Mouse (Mus musculus) stomach, embryonic 16.5 days (tissue): ENCODE measurements around the gene Cep164. TPM values are rescaled to one million over a fixed set of nuclear protein-coding genes. Genes with fewer than 3 reads are reported as not detected.
A peak's percentile ranks its signal among the peaks of the same experiment; 100 is the strongest.

Source experiments
- ATAC-seq: fragments of 200-750 bp; cut with Nextera tagmentation; 2 replicates; pipeline ENCODE4 v1.8.0; 2017; ENCODE audit warnings: moderate number of reproducible peaks, moderate TSS enrichment; ENCODE audit not compliant: insufficient read depth, low FRiP score
- H3K27ac ChIP-seq: fragments of 300-500 bp; sonication (generic); 2 replicates; pipeline ENCODE4 v1.5.1; 2014; ENCODE audit warnings: low read length
- H3K27me3 ChIP-seq: fragments of 300-500 bp; sonication (generic); 2 replicates; pipeline ENCODE4 v1.6.1; 2014; ENCODE audit warnings: low read length, control low read depth, mixed read lengths; ENCODE audit not compliant: control insufficient read depth, insufficient read depth
- H3K36me3 ChIP-seq: fragments of 300-500 bp; sonication (generic); 2 replicates; pipeline ENCODE4 v1.6.1; 2014; ENCODE audit warnings: low read length; ENCODE audit not compliant: control insufficient read depth, insufficient read depth
- H3K4me1 ChIP-seq: fragments of 300-500 bp; sonication (generic); 2 replicates; pipeline ENCODE4 v1.6.1; 2014; ENCODE audit warnings: low read length, control low read depth, mixed read lengths; ENCODE audit not compliant: control insufficient read depth, insufficient read depth
- H3K4me2 ChIP-seq: fragments of 300-500 bp; sonication (generic); 2 replicates; pipeline ENCODE4 v1.6.1; 2014; ENCODE audit warnings: low read depth, low read length, mixed read lengths
- H3K4me3 ChIP-seq: fragments of 300-500 bp; sonication (generic); replicated peaks from 2 replicates; pipeline ENCODE4 v1.5.1; 2014; ENCODE audit warnings: mild to moderate bottlenecking, low read length
- H3K9ac ChIP-seq: fragments of 300-500 bp; sonication (generic); 2 replicates; pipeline ENCODE4 v1.6.1; 2014; ENCODE audit warnings: low read length
- H3K9me3 ChIP-seq: fragments of 300-500 bp; sonication (generic); replicated peaks from 2 replicates; pipeline ENCODE4 v1.6.1; 2016; ENCODE audit warnings: low read length, control low read depth; ENCODE audit not compliant: control insufficient read depth
- WGBS: fragments of 180-500 bp; shearing (Covaris S2); extraction: QIAGEN DNeasy Blood & Tissue Kit; methylation state at CpG from one replicate; pipeline ENCODE4 v1.1.7; 2014; 5-methylcytosine and 5-hydroxymethylcytosine counted together
- polyA plus RNA-seq: library from polyadenylated mRNA; unstranded; fragments of >200 nt; fragmentation: Nextera tagmentation; extraction: Ambion mirVana; gene quantifications from 2 replicates; pipeline ENCODE4 v1.2.1, GENCODE M21; 2015

Cep164 gene
- polyA plus RNA-seq, 1 experiment from 2014 or later: 19.6 TPM

DNA sequence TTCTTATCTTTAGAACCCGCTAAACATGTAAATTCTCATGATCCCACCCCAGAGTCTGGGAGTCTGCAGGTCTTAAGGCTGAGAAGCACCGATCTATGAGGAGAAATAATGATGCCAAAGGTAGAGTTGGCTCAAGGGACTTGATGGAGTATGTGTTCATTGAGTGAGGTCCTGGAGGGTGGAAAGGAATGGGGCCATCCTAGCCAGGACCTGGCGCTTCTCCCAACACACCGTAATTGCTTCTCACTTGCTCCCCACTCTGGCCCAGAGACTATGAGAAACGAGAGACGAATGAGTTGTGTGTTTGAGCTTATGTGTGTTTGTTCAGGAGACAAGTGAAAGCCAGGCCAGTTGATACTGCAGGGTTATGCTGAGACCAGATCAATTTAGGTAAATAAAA is 13.0 kb upstream of the Cep164 start:
- 0 out of 2 replicates have a peak overlapping the region, but pooled peaks have one; percentile 89 for H3K4me2 ChIP-seq
- H3K4me3 ChIP-seq: 0 out of 2 replicates have a peak overlapping the region, but pooled peaks have one; percentile 1
- peaks cover 28% of the 10 kb centered on the region for H3K4me1 ChIP-seq
- no peak for ATAC-seq
- no peaks in the 10 kb centered on the region for H3K36me3 ChIP-seq
- no peaks in the 10 kb centered on the region for H3K9me3 ChIP-seq
- H3K27ac ChIP-seq: no peak overlapping the region
- no peaks in the 10 kb centered on the region for H3K27me3 ChIP-seq
- WGBS: 57% methylated on average over 6 of the region's 6 CpGs
- H3K9ac ChIP-seq: no peak overlapping the region

DNA sequence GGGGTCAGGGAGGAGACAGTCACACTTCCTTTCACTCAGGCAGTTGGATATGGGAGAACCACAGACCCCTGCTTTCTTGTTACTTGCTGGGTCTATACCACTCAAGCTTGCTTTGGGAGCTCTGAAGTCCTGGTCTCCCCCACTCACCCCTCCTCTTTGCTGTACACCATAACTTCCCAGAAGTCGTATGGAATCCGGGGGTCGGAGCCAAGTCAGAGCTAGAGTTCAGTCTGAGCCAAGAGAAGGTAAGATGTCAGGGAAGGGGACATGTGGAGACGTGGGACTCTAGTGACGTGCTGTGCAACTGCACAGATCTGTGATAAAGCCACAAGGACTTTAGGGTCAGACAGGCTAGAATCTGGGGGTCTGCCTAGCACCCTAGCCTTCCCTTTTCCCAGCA is 11.8 kb upstream of the Cep164 start:
- H3K27ac ChIP-seq: no peak overlapping the region
- H3K9ac ChIP-seq: peak overlapping the region; percentile 91; the same call in 1 of the 2 replicates
- peak overlapping the region; percentile 94 for H3K4me3 ChIP-seq
- ATAC-seq: no peak
- H3K36me3 ChIP-seq: no peaks in the 10 kb centered on the region
- H3K4me2 ChIP-seq: peak overlapping the region; percentile 89
- H3K27me3 ChIP-seq: no peaks in the 10 kb centered on the region
- WGBS: 39% methylated on average over 5 of the region's 5 CpGs
- peaks cover 28% of the 10 kb centered on the region for H3K4me1 ChIP-seq
- H3K9me3 ChIP-seq: no peaks in the 10 kb centered on the region

DNA sequence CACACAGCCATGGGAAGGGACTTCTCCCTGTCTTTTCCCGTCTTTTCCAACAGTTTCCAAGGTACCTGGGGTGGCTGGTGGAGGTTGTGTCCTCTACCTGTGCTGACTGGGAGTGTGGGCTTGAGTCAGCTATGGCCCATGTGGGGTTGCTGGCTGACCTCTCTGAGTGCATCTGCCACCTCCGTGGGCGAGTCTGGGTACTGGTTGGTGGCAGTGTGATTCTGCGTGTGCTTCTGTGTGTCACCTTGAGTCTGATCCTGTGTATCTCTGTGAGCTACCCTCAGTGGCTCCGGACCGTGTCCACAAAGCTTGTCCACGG is 11.4 kb upstream of the Cep164 start:
- Histone ChIP-seq H3K4me2 (peak overlapping the region; percentile 89), H3K27me3 (no peaks in the 10 kb centered on the region), H3K4me1 (peaks cover 28% of the 10 kb centered on the region), H3K27ac (no peak overlapping the region), H3K9me3 (no peaks in the 10 kb centered on the region), H3K9ac (peak overlapping the region; percentile 91), H3K36me3 (no peaks in the 10 kb centered on the region), H3K4me3 (peak overlapping the region; percentile 94)
- WGBS: 65% methylated on average over 7 of the region's 7 CpGs
- ATAC-seq: peak; percentile 7; the same call in 1 of the 2 replicates

DNA sequence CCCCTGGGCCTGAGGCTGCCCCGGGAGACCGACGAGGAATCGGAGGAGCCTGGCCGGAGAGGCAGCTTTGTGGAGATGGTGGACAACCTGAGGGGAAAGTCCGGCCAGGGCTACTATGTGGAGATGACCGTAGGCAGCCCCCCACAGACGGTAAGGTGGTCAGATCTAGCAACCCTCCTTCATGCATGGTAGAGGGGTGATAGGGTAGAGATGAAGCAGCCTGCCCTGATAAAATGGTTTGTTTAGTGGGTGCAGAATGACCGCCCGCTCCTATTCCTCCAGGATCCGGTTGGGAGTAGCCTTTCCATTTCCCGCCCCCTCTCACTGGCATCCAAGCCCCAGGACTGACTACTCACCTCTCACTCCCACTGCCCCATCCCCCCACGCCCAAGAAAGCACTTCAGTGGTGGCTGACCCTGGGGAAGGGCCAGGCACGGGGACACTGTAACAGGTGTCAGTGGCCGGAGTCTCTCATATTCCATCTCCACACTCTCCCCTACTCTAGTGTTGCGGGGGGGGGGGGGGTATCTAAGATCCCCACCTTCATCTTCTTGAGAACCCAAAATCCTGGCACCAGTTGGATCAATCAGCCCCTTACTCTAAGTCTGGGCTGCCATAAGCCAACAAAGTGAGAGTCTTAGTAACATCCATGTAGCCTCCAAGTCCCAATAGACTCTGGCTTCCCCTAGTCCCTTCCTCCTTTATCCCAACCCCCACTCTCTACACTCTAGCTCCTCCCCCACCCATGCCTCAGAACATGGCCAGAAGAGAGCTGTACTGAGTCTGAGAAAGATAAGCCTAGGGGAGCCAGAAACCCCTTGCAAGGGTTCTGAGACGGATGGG is 10.9 kb upstream of the Cep164 start:
- ATAC-seq: peak; percentile 45; the same call in 1 of the 2 replicates
- H3K27me3 ChIP-seq: no peaks in the 10 kb centered on the region
- peak overlapping the region; percentile 60; the same call in 1 of the 2 replicates for H3K27ac ChIP-seq
- 10% methylated on average over 17 of the region's 17 CpGs for WGBS
- peak overlapping the region; percentile 89 for H3K4me2 ChIP-seq
- peaks cover 28% of the 10 kb centered on the region for H3K4me1 ChIP-seq
- no peaks in the 10 kb centered on the region for H3K36me3 ChIP-seq
- no peaks in the 10 kb centered on the region for H3K9me3 ChIP-seq
- H3K4me3 ChIP-seq: peak overlapping the region; percentile 94
- peak overlapping the region; percentile 91 for H3K9ac ChIP-seq

DNA sequence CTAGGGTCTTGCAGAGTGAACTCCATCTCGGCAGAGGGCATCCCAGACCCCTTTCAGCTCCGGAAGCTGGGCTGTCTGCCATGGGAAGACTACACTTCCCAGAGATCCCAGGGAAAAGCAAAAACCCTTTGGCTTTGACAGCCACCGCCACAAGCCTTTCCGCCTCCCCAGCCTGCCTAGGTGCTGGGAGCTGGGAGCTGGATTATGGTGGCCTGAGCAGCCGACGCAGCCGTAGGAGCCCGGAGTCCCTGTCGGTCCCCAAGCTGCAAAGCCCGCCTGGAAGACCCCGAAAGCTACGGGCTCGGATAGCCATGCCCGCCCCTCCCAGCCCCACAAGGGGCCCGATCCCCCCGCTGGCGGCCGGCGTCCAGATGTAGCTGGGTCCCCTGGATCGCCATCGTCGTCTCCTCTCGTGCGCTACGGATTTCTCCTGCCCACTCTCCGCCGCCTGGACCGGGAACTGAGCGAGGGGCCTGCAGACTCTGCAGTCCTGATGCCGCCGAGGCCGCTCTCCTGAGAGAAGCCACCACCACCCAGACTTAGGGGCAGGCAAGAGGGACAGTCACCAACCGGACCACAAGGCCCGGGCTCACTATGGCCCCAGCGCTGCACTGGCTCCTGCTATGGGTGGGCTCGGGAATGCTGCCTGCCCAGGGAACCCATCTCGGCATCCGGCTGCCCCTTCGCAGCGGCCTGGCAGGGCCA is 10.1 kb upstream of the Cep164 start, which contains the start of gene Bace1:
TSS of gene Bace1 (plus strand) at position 147 of the 705 bp plus-strand sequence.
- Histone ChIP-seq H3K36me3 (no peaks in the 10 kb centered on the region), H3K27ac (peak within 1 kb of the TSS; percentile 60), H3K4me1 (peaks cover 28% of the 10 kb centered on the region), H3K9me3 (no peaks in the 10 kb centered on the region), H3K27me3 (no peaks in the 10 kb centered on the region), H3K9ac (peak within 1 kb of the TSS; percentile 91), H3K4me3 (peak within 1 kb of the TSS; percentile 94), H3K4me2 (peak within 1 kb of the TSS; percentile 89)
- peak; percentile 75 for ATAC-seq
- under 1% methylated on average over 40 of the region's 40 CpGs for WGBS

DNA sequence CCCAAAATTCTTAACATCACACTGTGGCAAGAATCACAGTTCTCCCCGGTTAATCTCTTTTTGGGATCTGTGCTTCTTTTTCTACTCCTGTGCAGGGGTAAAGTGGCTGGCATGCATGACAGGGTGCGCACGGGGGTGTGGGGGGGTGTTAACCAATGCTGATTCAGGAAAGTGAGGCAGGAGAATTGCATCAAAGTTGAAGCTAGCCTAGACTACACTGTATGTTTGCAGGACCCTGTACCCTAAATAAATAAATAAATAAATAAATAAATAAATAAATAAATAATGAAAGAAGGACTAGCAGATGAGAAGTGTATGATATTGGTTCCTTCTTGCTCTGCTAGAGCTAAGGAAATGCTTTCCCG is 9.6 kb upstream of the Cep164 start:
- WGBS: 15% methylated on average over 4 of the region's 4 CpGs
- no peak overlapping the region for H3K27ac ChIP-seq
- ATAC-seq: no peak
- H3K4me2 ChIP-seq: peak overlapping the region; percentile 89
- no peaks in the 10 kb centered on the region for H3K9me3 ChIP-seq
- H3K4me3 ChIP-seq: peak overlapping the region; percentile 94
- H3K4me1 ChIP-seq: peaks cover 28% of the 10 kb centered on the region
- no peaks in the 10 kb centered on the region for H3K27me3 ChIP-seq
- no peak overlapping the region for H3K9ac ChIP-seq
- no peaks in the 10 kb centered on the region for H3K36me3 ChIP-seq

DNA sequence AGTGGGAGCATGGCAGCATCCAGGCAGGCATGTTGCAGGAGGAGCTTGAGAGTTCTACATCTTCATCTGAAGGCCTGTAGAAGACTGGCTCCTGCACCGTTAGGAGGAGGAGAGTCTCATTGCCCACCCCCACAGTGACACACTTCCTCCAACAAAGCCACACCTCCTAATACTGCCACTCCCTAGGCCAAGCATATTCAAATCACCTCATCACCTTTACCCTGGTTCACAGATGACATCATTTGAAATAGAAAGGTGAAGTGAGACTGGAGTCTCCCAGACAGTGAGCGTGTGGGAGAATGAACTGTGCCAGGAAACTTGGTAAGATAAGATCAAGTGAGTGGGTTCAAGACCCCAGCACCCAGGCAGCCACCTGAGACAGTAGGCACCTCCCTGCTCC is 5.0 kb upstream of the Cep164 start:
- Histone ChIP-seq H3K9me3 (0 out of 2 replicates have a peak, but pooled peaks cover 6% of the 10 kb centered on the region), H3K27ac (no peak overlapping the region), H3K27me3 (no peaks in the 10 kb centered on the region), H3K9ac (no peak overlapping the region), H3K36me3 (no peaks in the 10 kb centered on the region), H3K4me3 (no peak overlapping the region), H3K4me1 (no peaks in the 10 kb centered on the region), H3K4me2 (no peak overlapping the region)
- WGBS: 65% methylated on average over 2 of the region's 2 CpGs
- ATAC-seq: no peak

DNA sequence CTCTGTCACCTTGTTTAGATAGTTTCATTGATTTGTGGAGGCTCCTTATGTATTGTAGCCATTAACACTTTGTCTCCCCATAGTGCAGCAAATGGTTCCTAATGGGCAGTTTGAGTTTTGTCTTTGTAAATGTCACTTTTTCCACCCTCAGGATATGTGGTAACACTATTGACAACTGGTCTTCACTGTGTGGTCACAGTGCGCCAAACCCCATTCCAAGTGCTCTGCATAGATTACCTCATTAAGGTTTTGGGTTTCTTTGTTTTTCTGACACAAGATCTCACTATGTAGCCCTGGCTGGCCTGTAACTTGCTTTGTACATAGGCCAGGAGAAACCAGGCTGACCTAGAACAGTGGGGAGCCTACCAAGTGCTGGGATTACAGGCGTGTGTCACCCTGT is 4.4 kb upstream of the Cep164 start:
- no peak for ATAC-seq
- 82% methylated on average over 2 of the region's 2 CpGs for WGBS
- no peak overlapping the region for H3K27ac ChIP-seq
- H3K36me3 ChIP-seq: no peaks in the 10 kb centered on the region
- 0 out of 2 replicates have a peak, but pooled peaks cover 6% of the 10 kb centered on the region for H3K9me3 ChIP-seq
- H3K9ac ChIP-seq: no peak overlapping the region
- H3K4me1 ChIP-seq: no peaks in the 10 kb centered on the region
- no peak overlapping the region for H3K4me2 ChIP-seq
- no peaks in the 10 kb centered on the region for H3K27me3 ChIP-seq
- no peak overlapping the region for H3K4me3 ChIP-seq

DNA sequence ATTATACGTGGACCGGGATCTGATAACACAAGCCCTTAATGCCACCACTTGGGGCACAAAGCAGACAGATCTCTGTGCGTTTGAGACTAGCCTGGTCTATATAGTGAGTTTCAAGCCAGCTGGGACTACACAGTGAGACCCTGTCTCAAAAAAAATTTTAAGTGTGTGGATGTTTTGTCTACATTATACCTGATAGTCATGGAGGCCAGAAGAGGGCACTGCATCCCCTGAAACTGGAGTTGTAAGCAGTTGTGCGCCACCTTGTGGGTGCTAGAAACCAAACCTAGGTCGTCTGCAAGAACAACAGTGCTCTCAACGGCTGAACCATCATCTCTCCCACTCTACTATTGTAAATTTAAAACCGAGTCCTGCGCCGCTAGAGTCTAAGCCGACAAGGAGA is 616 bp upstream of the Cep164 start:
- Histone ChIP-seq H3K36me3 (no peaks in the 10 kb centered on the region), H3K27ac (no peak overlapping the region), H3K9ac (0 out of 2 replicates have a peak overlapping the region, but pooled peaks have one; percentile 23), H3K4me1 (peaks cover 6% of the 10 kb centered on the region; the same call in 1 of the 2 replicates), H3K9me3 (0 out of 2 replicates have a peak, but pooled peaks cover 6% of the 10 kb centered on the region), H3K4me3 (peak overlapping the region; percentile 94), H3K27me3 (no peaks in the 10 kb centered on the region), H3K4me2 (peak overlapping the region; percentile 80)
- 31% methylated on average over 10 of the region's 10 CpGs for WGBS
- no peak for ATAC-seq
